Mouse (Mus musculus) mouse trophoblast stem cell (cell line): ENCODE data around the gene Nt5c1a.

Source experiments
- in situ Hi-C, 2 experiments: fragments of 300-500 bp; cut with MseI, MboI; formaldehyde crosslinking; loops; 2 replicates in 1 of 2; 3 replicates in 1 of 2; pipeline ENCODE4 v1.15.1; 2025

The Nt5c1a gene

GRCm38 (mm10) chr4:123210996-123211395 lies 9.7 kb downstream of the Nt5c1a start:
- in situ Hi-C loops = no loop called here

GRCm38 (mm10) chr4:123211453-123211852 lies 10.1 kb downstream of the Nt5c1a start:
- in situ Hi-C loops = no loop called here

GRCm38 (mm10) chr4:123212330-123212729 lies 11.0 kb downstream of the Nt5c1a start:
- in situ Hi-C loops = no loop called here

GRCm38 (mm10) chr4:123213975-123214374 lies 12.7 kb downstream of the Nt5c1a start:
- in situ Hi-C loops = no loop called here

- in situ Hi-C loops = loop anchor here in 1 of 2 experiments (5.0 kb wide), 1 partner anchor 37 kb away; no protein-coding TSS in a partner anchor
These were observed 14.1 kb downstream of the Nt5c1a start for GRCm38 (mm10) chr4:123215367-123215766.

GRCm38 (mm10) chr4:123216782-123217181 lies 15.5 kb downstream of the Nt5c1a start:
- in situ Hi-C loops = loop anchor here in 1 of 2 experiments (5.0 kb wide), 1 partner anchor 36 kb away; no protein-coding TSS in a partner anchor

- in situ Hi-C loops = loop anchor here (5.0 kb wide), 2 partner anchors 32 to 37 kb away; no protein-coding TSS in a partner anchor
These were observed 18.5 kb downstream of the Nt5c1a start for GRCm38 (mm10) chr4:123219720-123220357.

- in situ Hi-C loops = loop anchor here in 1 of 2 experiments (5.0 kb wide), 1 partner anchor 37 kb away; no protein-coding TSS in a partner anchor
These were observed 19.3 kb downstream of the Nt5c1a start for GRCm38 (mm10) chr4:123220637-123221036.

- in situ Hi-C loops = loop anchor here in 1 of 2 experiments (5.0 kb wide), 1 partner anchor 34 kb away; no protein-coding TSS in a partner anchor
These were observed 22.0 kb downstream of the Nt5c1a start for GRCm38 (mm10) chr4:123223309-123223708.

GRCm38 (mm10) chr4:123225718-123226403 lies 24.6 kb downstream of the Nt5c1a start:
- in situ Hi-C loops = no loop called here

- in situ Hi-C loops = no loop called here
These were observed 26.4 kb downstream of the Nt5c1a start for GRCm38 (mm10) chr4:123227707-123228106.

GRCm38 (mm10) chr4:123228270-123228669 lies 27.0 kb downstream of the Nt5c1a start:
- in situ Hi-C loops = no loop called here

- in situ Hi-C loops = no loop called here
These were observed 27.9 kb downstream of the Nt5c1a start for GRCm38 (mm10) chr4:123229166-123229565.

- in situ Hi-C loops = no loop called here
These were observed 31.5 kb downstream of the Nt5c1a start for GRCm38 (mm10) chr4:123232841-123233240.

- in situ Hi-C loops = no loop called here
These were observed 32.3 kb downstream of the Nt5c1a start, which contains the start of gene Heyl for GRCm38 (mm10) chr4:123233492-123234084. Gene Heyl (plus strand): TSS chr4:123233556.

GRCm38 (mm10) chr4:123235835-123236430 lies 34.6 kb downstream of the Nt5c1a start:
- in situ Hi-C loops = no loop called here

- in situ Hi-C loops = no loop called here
These were observed 35.2 kb downstream of the Nt5c1a start for GRCm38 (mm10) chr4:123236431-123237031.

GRCm38 (mm10) chr4:123237386-123238266 lies 36.3 kb downstream of the Nt5c1a start:
- in situ Hi-C loops = no loop called here

GRCm38 (mm10) chr4:123239361-123240203 lies 38.3 kb downstream of the Nt5c1a start:
- in situ Hi-C loops = no loop called here

GRCm38 (mm10) chr4:123246221-123246620 lies 44.9 kb downstream of the Nt5c1a start:
- in situ Hi-C loops = no loop called here
